Mouse (Mus musculus) layer of hippocampus, adult 18-20 months (tissue): ENCODE measurements around the gene Hist1h2bg. TPM values are rescaled to one million over a fixed set of nuclear protein-coding genes. Genes with fewer than 3 reads are reported as not detected.
"Not testable (repeated sequence)": the region's sequence is repeated elsewhere in the genome, so short reads cannot be mapped to it uniquely, and the experiment has no call there.

Source experiments
- DNase-seq, 2 experiments: peaks; one replicate each; pipeline ENCODE4 v3.0.0; 2022; ENCODE audit warnings: low spot score in 2 of 2
- total RNA-seq, 2 experiments: library from RNA; stranded (reverse); gene quantifications; 2 replicates each; pipeline ENCODE4 v1.2.3; 2021

Hist1h2bg gene
- total RNA-seq, 2 experiments from 2014 or later: 58.3 to 66.2 TPM

GRCm38 (mm10) chr13:23561883-23562659 is 9.1 kb upstream of the Hist1h2bg start, which contains the start of gene Hist1h3e:
Gene Hist1h3e, minus strand, starts transcription at chr13:23562369.
- peak; percentile 92 to 97 for DNase-seq

GRCm38 (mm10) chr13:23562699-23563462 is 8.3 kb upstream of the Hist1h2bg start:
- DNase-seq: peak in 1 of 2 experiments; percentile 66

GRCm38 (mm10) chr13:23564482-23564881 is 6.7 kb upstream of the Hist1h2bg start:
- no peak for DNase-seq

GRCm38 (mm10) chr13:23570261-23571021 is 755 bp upstream of the Hist1h2bg start:
- DNase-seq: not testable (repeated sequence)

- not testable (repeated sequence) for DNase-seq
Observed at GRCm38 (mm10) chr13:23571504-23572217, 465 bp downstream of the Hist1h2bg start.

- DNase-seq: no peak
Observed at GRCm38 (mm10) chr13:23572218-23573033, 1.2 kb downstream of the Hist1h2bg start.

- not testable (repeated sequence) for DNase-seq
Observed at GRCm38 (mm10) chr13:23573034-23573897, 2.1 kb downstream of the Hist1h2bg start.

GRCm38 (mm10) chr13:23573898-23574524 is 2.8 kb downstream of the Hist1h2bg start, which contains the start of the genes Hist1h2bf and Hist1h2ad:
Gene Hist1h2bf, minus strand, starts transcription at chr13:23574196.
Gene Hist1h2ad, plus strand, starts transcription at chr13:23574381.
- peak; percentile 90 to 97 for DNase-seq

GRCm38 (mm10) chr13:23574546-23575170 is 3.5 kb downstream of the Hist1h2bg start:
- DNase-seq: not testable (repeated sequence)

GRCm38 (mm10) chr13:23575271-23575851 is 4.2 kb downstream of the Hist1h2bg start, which contains the start of gene Hist1h3d:
Gene Hist1h3d, plus strand, starts transcription at chr13:23575763.
- peak; percentile 64 to 87 for DNase-seq

- not testable (repeated sequence) for DNase-seq
Observed at GRCm38 (mm10) chr13:23575864-23576313, 4.7 kb downstream of the Hist1h2bg start.

GRCm38 (mm10) chr13:23576351-23576881 is 5.2 kb downstream of the Hist1h2bg start:
- no peak for DNase-seq

GRCm38 (mm10) chr13:23576906-23577639 is 5.9 kb downstream of the Hist1h2bg start:
- DNase-seq: no peak

GRCm38 (mm10) chr13:23577835-23578234 is 6.6 kb downstream of the Hist1h2bg start:
- DNase-seq: no peak

GRCm38 (mm10) chr13:23581408-23582218 is 10.4 kb downstream of the Hist1h2bg start, which contains the start of gene Hist1h4d:
Gene Hist1h4d, plus strand, starts transcription at chr13:23581598.
- peak; percentile 98 to 99 for DNase-seq
